Mouse (Mus musculus): ENCODE measurements at regions not wholly inside any gene's neighbourhood (a gene's known extent, or its start where the extent isn't known, plus 50 kb on each side); places are given as distances from the start of the nearest gene placed in this dataset.

GRCm38 (mm10) chr2:79134281-79134680, 120.9 kb upstream of the Itga4 start:
- no peak for TF ChIP-seq GATA1 (IDR thresholded peaks at IDR 0.05; ENCODE audit: low read length)
- TF ChIP-seq TAL1 (IDR thresholded peaks at IDR 0.05; ENCODE audit: low read length): 0 out of 3 replicates have a peak, but pooled peaks have one; percentile 18
- Histone ChIP-seq H3K27me3 (ENCODE audit: control insufficient read depth) (no peaks in the 10 kb centered on the region), H3K36me3 (ENCODE audit: control insufficient read depth) (no peaks in the 10 kb centered on the region), H3K4me3 (replicated peaks) (peak overlapping the region; percentile 32), H3K9me3 (ENCODE audit: control insufficient read depth, low read length) (no peaks in the 10 kb centered on the region), H3K4me1 (ENCODE audit: control insufficient read depth) (peaks cover 57% of the 10 kb centered on the region)

- no peaks in the 10 kb centered on the region for H3K36me3 ChIP-seq (ENCODE audit: control insufficient read depth)
- H3K4me3 ChIP-seq (replicated peaks): no peak overlapping the region
- H3K4me1 ChIP-seq (ENCODE audit: control insufficient read depth): peaks cover 45% of the 10 kb centered on the region
Observed at GRCm38 (mm10) chr2:79135986-79136385, 119.2 kb upstream of the Itga4 start.

DNA sequence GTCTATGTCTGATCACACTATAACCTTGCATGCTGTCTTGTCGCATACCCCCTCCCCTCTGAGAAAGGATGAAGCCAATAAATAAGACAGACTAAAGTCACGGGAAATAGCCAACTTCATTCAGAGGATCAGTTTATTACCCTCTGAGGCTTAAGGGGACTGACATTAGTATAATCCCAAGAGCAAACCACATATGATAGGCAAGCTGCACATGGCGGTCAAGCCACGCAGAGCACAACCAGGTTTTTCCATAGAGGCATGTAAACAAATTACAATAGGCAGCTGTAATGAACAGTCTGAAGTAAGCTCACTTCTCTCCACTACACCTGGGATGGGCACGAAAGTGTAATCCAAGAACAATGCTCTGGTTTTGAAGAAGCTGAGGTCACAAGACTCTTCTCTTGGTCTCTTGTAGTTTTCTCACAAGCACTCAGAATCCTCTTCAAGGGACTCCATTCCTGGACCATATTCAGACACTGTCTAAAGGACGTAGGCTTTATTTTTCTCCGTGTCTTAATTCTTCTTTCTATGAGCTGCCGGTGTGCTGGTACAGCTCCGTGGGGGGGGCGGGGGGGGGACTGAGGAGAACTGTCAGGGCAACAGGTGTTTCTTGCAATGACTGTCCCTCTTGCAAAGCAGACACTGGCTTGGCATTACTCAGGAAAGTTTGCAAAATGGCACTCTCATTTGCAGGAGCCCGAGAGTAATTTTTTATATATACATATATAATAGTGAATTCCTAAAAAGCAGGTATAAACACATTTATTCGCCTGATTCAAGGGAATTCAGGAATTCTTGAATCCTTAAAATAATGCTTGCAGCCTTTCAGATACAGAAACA, 118.4 kb upstream of the Itga4 start:
- Histone ChIP-seq H3K36me3 (ENCODE audit: control insufficient read depth) (no peaks in the 10 kb centered on the region), H3K9me3 (ENCODE audit: control insufficient read depth, low read length) (no peaks in the 10 kb centered on the region), H3K4me1 (ENCODE audit: control insufficient read depth) (peaks cover 37% of the 10 kb centered on the region), H3K4me3 (replicated peaks) (no peak overlapping the region), H3K27me3 (ENCODE audit: control insufficient read depth) (no peaks in the 10 kb centered on the region)
- TF ChIP-seq TAL1 (IDR thresholded peaks at IDR 0.05; ENCODE audit: low read length): no peak
- no peak for TF ChIP-seq GATA1 (IDR thresholded peaks at IDR 0.05; ENCODE audit: low read length)

More at GRCm38 (mm10) chr2:79135986-79136385, 119.2 kb upstream of the Itga4 start:
- H3K27me3 ChIP-seq (ENCODE audit: control insufficient read depth): no peaks in the 10 kb centered on the region
- no peak for TF ChIP-seq GATA1 (IDR thresholded peaks at IDR 0.05; ENCODE audit: low read length)
- no peak for TF ChIP-seq TAL1 (IDR thresholded peaks at IDR 0.05; ENCODE audit: low read length)
- no peaks in the 10 kb centered on the region for H3K9me3 ChIP-seq (ENCODE audit: control insufficient read depth, low read length)

DNA sequence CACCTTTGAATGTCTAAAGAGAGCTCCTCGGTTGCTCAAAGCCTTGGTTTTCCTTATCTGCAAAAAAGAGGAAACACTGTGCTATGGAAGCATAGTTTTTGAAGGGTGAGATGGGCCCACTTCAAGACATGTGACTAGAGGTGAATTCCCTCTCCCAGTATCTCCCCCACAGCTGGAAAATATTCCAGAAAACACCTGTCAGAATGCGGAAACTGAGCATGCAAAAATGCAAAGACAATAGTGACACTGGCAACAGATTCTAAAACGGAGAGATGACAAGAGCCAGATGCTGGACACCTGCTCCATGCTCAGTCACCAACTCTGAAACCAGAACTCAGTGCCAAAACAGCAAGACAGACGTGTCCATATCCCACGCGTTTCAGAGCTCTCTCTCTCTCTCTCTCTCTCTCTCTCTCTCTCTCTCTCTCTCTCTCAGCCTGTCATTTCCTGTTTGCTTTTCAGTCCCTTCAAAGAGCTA, 117.5 kb upstream of the Itga4 start:
- no peaks in the 10 kb centered on the region for H3K27me3 ChIP-seq (ENCODE audit: control insufficient read depth)
- peaks cover 28% of the 10 kb centered on the region for H3K4me1 ChIP-seq (ENCODE audit: control insufficient read depth)
- no peaks in the 10 kb centered on the region for H3K36me3 ChIP-seq (ENCODE audit: control insufficient read depth)
- H3K4me3 ChIP-seq (replicated peaks): no peak overlapping the region
- TF ChIP-seq GATA1 (IDR thresholded peaks at IDR 0.05; ENCODE audit: low read length): no peak
- TF ChIP-seq TAL1 (IDR thresholded peaks at IDR 0.05; ENCODE audit: low read length): no peak
- no peaks in the 10 kb centered on the region for H3K9me3 ChIP-seq (ENCODE audit: control insufficient read depth, low read length)

GRCm38 (mm10) chr2:79138368-79139109, 116.7 kb upstream of the Itga4 start:
- TF ChIP-seq TAL1 (IDR thresholded peaks at IDR 0.05; ENCODE audit: low read length) (no peak), GATA1 (IDR thresholded peaks at IDR 0.05; ENCODE audit: low read length) (no peak)
- Histone ChIP-seq H3K36me3 (ENCODE audit: control insufficient read depth) (no peaks in the 10 kb centered on the region), H3K27me3 (ENCODE audit: control insufficient read depth) (no peaks in the 10 kb centered on the region), H3K9me3 (ENCODE audit: control insufficient read depth, low read length) (no peaks in the 10 kb centered on the region), H3K4me3 (replicated peaks) (no peak overlapping the region), H3K4me1 (ENCODE audit: control insufficient read depth) (peaks cover 24% of the 10 kb centered on the region)

DNA sequence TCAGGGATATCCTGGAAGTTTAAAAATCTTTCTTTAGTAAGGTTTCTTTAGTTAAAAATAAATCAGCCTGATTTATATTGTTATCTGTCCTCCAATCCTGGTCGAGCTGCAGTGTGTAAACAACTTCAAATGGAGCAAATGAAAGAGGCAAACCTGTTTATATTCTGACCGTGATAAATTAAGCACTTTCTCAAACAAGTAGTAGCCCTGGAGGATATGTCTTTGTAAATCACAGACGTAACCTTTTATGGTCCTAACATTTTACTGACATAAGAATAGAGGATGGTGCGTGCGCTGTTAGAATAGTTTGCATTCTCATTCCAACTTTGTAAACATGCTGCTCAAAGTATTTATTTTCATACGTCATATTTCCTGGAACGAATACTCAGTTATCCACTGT, 113.3 kb upstream of the Itga4 start:
- no peaks in the 10 kb centered on the region for H3K27me3 ChIP-seq (ENCODE audit: control insufficient read depth)
- peaks cover 5% of the 10 kb centered on the region for H3K4me1 ChIP-seq (ENCODE audit: control insufficient read depth)
- H3K36me3 ChIP-seq (ENCODE audit: control insufficient read depth): no peaks in the 10 kb centered on the region
- no peak overlapping the region for H3K4me3 ChIP-seq (replicated peaks)
- no peak for TF ChIP-seq TAL1 (IDR thresholded peaks at IDR 0.05; ENCODE audit: low read length)
- no peak for TF ChIP-seq GATA1 (IDR thresholded peaks at IDR 0.05; ENCODE audit: low read length)
- H3K9me3 ChIP-seq (ENCODE audit: control insufficient read depth, low read length): no peaks in the 10 kb centered on the region

DNA sequence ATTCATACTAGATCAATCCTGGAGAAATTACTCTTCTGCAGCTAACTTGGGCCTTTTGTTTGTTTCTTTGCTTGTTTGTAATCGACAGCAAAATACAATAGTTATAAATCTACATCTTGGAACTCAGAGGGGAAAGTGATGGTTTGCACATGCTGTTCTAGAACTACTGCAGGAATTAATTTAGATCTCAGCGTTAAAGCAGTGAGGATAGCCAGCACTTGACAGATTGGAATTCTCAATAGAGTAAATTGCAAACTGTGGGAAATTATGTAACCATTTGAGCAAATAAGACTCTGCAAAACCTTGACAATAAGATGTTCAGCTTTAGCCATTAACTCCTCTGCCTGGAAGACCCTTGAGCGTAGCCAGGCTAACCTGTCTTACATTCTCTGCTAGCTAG, 112.0 kb upstream of the Itga4 start:
- H3K4me1 ChIP-seq (ENCODE audit: control insufficient read depth): peaks cover 5% of the 10 kb centered on the region
- TF ChIP-seq TAL1 (IDR thresholded peaks at IDR 0.05; ENCODE audit: low read length) (no peak), GATA1 (IDR thresholded peaks at IDR 0.05; ENCODE audit: low read length) (no peak)
- H3K36me3 ChIP-seq (ENCODE audit: control insufficient read depth): no peaks in the 10 kb centered on the region
- no peak overlapping the region for H3K4me3 ChIP-seq (replicated peaks)
- no peaks in the 10 kb centered on the region for H3K27me3 ChIP-seq (ENCODE audit: control insufficient read depth)
- H3K9me3 ChIP-seq (ENCODE audit: control insufficient read depth, low read length): no peaks in the 10 kb centered on the region

- H3K4me1 ChIP-seq (ENCODE audit: control insufficient read depth): no peaks in the 10 kb centered on the region
- TF ChIP-seq TAL1 (IDR thresholded peaks at IDR 0.05; ENCODE audit: low read length) (no peak), GATA1 (IDR thresholded peaks at IDR 0.05; ENCODE audit: low read length) (no peak)
- no peaks in the 10 kb centered on the region for H3K36me3 ChIP-seq (ENCODE audit: control insufficient read depth)
Observed at GRCm38 (mm10) chr2:79145897-79146296, 109.3 kb upstream of the Itga4 start.

DNA sequence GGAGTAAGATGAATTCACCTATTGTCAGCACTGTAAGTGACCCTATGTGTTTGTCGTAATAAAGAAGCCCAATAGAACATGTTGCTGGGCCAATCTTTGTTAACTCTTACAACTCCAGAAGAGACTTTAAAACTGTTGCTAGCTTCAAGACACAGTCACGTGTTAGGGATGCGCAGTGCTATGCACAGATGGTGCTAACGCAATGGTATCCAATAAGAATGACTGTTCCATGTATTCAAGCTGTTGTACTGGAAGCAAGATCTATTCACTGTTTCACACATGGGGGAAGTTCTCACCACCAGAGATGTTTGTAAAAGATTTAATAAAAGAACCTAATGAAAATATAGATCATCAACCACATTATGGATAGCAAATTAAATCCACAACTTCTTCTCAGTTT, 108.7 kb upstream of the Itga4 start:
- Histone ChIP-seq H3K4me3 (replicated peaks) (no peak overlapping the region), H3K36me3 (ENCODE audit: control insufficient read depth) (no peaks in the 10 kb centered on the region), H3K9me3 (ENCODE audit: control insufficient read depth, low read length) (no peaks in the 10 kb centered on the region), H3K27me3 (ENCODE audit: control insufficient read depth) (no peaks in the 10 kb centered on the region), H3K4me1 (ENCODE audit: control insufficient read depth) (peaks cover under 1% of the 10 kb centered on the region; the same call in 1 of the 2 replicates)
- TF ChIP-seq GATA1 (IDR thresholded peaks at IDR 0.05; ENCODE audit: low read length): no peak
- TF ChIP-seq TAL1 (IDR thresholded peaks at IDR 0.05; ENCODE audit: low read length): no peak

More at GRCm38 (mm10) chr2:79145897-79146296, 109.3 kb upstream of the Itga4 start:
- Histone ChIP-seq H3K27me3 (ENCODE audit: control insufficient read depth) (no peaks in the 10 kb centered on the region), H3K9me3 (ENCODE audit: control insufficient read depth, low read length) (no peaks in the 10 kb centered on the region), H3K4me3 (replicated peaks) (no peak overlapping the region)

Measured in erythroblast, embryonic 14.5 days (primary cell).